In the genomic region with DNA sequence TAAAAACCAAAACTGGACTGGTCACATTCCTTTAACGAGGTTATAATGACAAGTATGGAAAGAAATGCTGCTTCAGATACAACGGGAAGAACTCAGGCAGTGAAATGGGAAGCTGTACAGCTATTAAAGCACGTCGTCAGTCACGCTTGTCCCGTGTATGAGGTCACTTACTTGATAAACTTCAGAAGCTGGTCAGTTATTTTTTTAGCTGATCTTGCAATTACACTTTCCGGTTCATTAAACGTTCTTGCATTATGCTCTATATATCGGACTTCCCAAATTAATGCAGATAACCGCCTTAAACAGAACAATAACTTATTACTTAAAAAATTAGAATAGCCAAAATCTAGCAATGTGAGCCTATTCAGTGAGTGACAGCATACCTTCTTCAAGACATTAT, we compare ENCODE assay signal across 31 mouse cellular contexts.
"Had no signal": no experiment of that assay in that cellular context is flagged by ENCODE, and none has a peak within 500 bp of the region (broad histone marks: within the 10 kb centered on the region; RNA-seq: fewer than 3 reads in every experiment).

No protein-coding gene starts in this region.

- DNase-seq: heart, postnatal 10 days; heart, postnatal 14 days; heart, postnatal 36 days; heart, postnatal 4 days; kidney, adult 11 months; kidney, adult 18-20 months; kidney, adult 2 months; kidney, adult 8-10 months; kidney, adult 9 months; kidney, postnatal 10 days; kidney, postnatal 14 days; kidney, postnatal 25 days; kidney, postnatal 36 days; kidney, postnatal 4 days; layer of hippocampus, adult 9-11 months; layer of hippocampus, postnatal 36 days had no signal

- H3K4me2 ChIP-seq: heart, embryonic 11.5 days; heart, embryonic 12.5 days; heart, embryonic 13.5 days; heart, embryonic 15.5 days; hindbrain, embryonic 12.5 days; hindbrain, embryonic 13.5 days; hindbrain, embryonic 14.5 days; hindbrain, embryonic 15.5 days; intestine, embryonic 15.5 days; kidney, embryonic 15.5 days had no signal

- H3K9ac ChIP-seq: heart, embryonic 12.5 days; heart, embryonic 13.5 days; heart, embryonic 15.5 days; hindbrain, embryonic 12.5 days; hindbrain, embryonic 13.5 days; hindbrain, embryonic 14.5 days; hindbrain, embryonic 15.5 days; intestine, embryonic 15.5 days; kidney, embryonic 15.5 days had no signal

- H3K27me3 ChIP-seq: heart, embryonic 12.5 days; heart, embryonic 13.5 days; heart, embryonic 15.5 days; hindbrain, embryonic 12.5 days; hindbrain, embryonic 13.5 days; hindbrain, embryonic 15.5 days; intestine, embryonic 15.5 days; kidney, embryonic 15.5 days had no signal

- H3K27ac ChIP-seq: heart, embryonic 13.5 days; heart, embryonic 15.5 days; hindbrain, embryonic 10.5 days; hindbrain, embryonic 12.5 days; hindbrain, embryonic 13.5 days; hindbrain, embryonic 14.5 days; hindbrain, embryonic 15.5 days; hindbrain, postnatal 0 days; intestine, embryonic 15.5 days; kidney, embryonic 15.5 days; kidney, postnatal 0 days; layer of hippocampus, adult 2 months; left cerebral cortex, adult 2 months had no signal

- H3K4me1 ChIP-seq: heart, embryonic 12.5 days; heart, embryonic 13.5 days; heart, embryonic 15.5 days; hindbrain, embryonic 10.5 days; hindbrain, embryonic 12.5 days; hindbrain, embryonic 13.5 days; hindbrain, embryonic 15.5 days; intestine, embryonic 15.5 days; kidney, embryonic 15.5 days had no signal

- H3K9me3 ChIP-seq: heart, embryonic 12.5 days; heart, embryonic 13.5 days; heart, embryonic 15.5 days; hindbrain, embryonic 10.5 days; hindbrain, embryonic 12.5 days; hindbrain, embryonic 13.5 days; hindbrain, embryonic 15.5 days; intestine, embryonic 15.5 days; kidney, embryonic 15.5 days had no signal

- H3K4me3 ChIP-seq: heart, embryonic 12.5 days; heart, embryonic 13.5 days; heart, embryonic 15.5 days; hindbrain, embryonic 10.5 days; hindbrain, embryonic 12.5 days; hindbrain, embryonic 13.5 days; hindbrain, embryonic 15.5 days; intestine, embryonic 15.5 days; kidney, embryonic 15.5 days; layer of hippocampus, adult 2 months; left cerebral cortex, adult 2 months had no signal
